Mouse (Mus musculus) liver, embryonic 14.5 days (tissue): ENCODE data around the gene Ppp1r9b.

Source experiments
- CTCF ChIP-seq: IDR thresholded peaks from 2 replicates; pipeline ENCODE4 v1.5.1; 2016; ENCODE audit warnings: antibody characterized with exemption, low read depth, control low read depth
- EP300 ChIP-seq: IDR thresholded peaks from 2 replicates; pipeline ENCODE4 v1.6.1; 2016; ENCODE audit warnings: antibody characterized with exemption, low read depth

DNA sequence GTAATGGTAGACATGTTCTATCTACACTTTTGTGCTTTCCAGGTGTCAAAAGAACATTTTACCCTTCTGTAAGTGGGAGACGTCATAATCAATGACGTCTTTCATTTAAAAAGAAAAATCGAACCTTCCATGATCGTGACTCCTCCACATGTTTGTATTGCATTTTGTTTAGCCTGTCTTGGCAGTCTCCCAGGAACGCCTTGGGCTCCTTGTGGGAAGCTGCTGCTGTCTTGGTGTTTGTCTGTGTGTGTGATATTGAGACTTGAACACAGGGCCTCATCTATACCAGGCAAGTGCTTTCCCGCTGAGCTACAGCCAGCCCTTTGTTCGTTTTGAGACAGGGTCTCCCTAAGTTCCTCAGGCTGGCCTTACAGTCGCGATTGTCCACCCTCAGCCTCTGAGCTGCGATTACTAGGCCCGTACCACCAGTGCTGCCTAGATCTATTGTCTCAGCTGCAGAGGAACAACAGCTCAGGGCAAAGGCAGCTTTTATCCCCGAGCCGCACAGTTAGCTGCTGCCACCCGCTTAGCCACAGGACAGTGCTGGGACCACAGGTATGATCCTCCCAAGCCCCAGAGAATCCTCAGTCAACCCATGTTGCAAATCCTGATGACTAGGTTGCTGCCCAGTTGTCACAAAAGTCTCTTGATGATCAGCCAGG is 47.5 kb downstream of the Ppp1r9b start:
- TF ChIP-seq CTCF, result no peak
- TF ChIP-seq EP300, result no peak
